Mouse (Mus musculus): ENCODE measurements around the gene Hhat. TPM values are rescaled to one million over a fixed set of nuclear protein-coding genes. Genes with fewer than 3 reads are reported as not detected.

The Hhat gene
- total RNA-seq, 2 experiments from 2014 or later = 0.81 to 1.3 TPM

DNA sequence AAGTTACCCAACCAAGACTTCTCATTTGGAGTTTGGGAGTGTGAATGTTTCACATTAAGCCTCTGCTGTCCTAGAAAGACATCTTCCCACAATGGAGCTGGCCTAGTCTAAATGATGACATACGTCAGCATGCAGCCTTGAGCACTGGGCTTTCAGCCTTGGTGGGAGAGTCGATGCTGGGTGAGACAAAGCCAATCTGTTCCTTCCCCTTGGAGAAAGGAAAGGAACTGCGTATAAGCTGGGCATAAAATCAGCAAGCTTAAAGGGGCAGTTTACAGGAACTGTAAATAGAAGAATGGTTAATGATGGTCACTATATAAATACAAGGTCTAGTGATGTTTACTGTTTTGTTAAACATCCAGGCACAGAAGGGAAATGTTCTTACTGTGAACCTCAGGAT is 286.0 kb downstream of the Hhat start:
- TF ChIP-seq CTCF (IDR thresholded peaks at IDR 0.05) = no peak
- Histone ChIP-seq H3K27ac (peak overlapping the region; percentile 63), H3K4me3 (no peak overlapping the region)
- DNase-seq (ENCODE audit: extremely low spot score in 1 of 2, low spot score in 2 of 2) = no peak
- intact Hi-C loops (cut with DNase I) = loop anchor here (5.0 kb wide), 1 partner anchor 148 kb away; no protein-coding TSS in a partner anchor

DNA sequence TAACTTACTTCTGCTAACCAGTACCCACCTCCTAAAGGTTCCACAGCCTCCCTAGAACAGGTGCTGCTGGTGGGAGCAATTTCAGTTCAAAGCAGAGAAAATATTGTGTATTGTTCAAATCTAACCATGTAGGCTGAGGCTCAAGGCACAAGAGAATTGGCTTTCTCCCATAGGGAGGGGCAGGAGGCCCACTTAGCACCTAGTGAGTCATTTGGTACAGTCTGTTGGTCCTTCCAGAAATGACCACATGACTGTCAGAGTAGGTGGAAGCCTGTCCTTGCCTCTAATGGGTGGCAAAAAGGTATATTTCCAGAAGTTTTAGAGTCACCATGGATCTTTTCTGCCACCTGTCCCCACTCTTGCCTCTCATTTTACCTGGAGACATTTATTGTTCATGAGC is 289.6 kb downstream of the Hhat start:
- no peak overlapping the region for H3K4me3 ChIP-seq
- no peak for DNase-seq (ENCODE audit: extremely low spot score in 1 of 2, low spot score in 2 of 2)
- peak overlapping the region; percentile 87 for H3K27ac ChIP-seq
- intact Hi-C loops (cut with DNase I) = loop anchor here (1.0 to 5.0 kb wide), 3 partner anchors 61 to 289 kb away; partner anchors contain the start of gene Kcnh1
- TF ChIP-seq CTCF (IDR thresholded peaks at IDR 0.05) = no peak

DNA sequence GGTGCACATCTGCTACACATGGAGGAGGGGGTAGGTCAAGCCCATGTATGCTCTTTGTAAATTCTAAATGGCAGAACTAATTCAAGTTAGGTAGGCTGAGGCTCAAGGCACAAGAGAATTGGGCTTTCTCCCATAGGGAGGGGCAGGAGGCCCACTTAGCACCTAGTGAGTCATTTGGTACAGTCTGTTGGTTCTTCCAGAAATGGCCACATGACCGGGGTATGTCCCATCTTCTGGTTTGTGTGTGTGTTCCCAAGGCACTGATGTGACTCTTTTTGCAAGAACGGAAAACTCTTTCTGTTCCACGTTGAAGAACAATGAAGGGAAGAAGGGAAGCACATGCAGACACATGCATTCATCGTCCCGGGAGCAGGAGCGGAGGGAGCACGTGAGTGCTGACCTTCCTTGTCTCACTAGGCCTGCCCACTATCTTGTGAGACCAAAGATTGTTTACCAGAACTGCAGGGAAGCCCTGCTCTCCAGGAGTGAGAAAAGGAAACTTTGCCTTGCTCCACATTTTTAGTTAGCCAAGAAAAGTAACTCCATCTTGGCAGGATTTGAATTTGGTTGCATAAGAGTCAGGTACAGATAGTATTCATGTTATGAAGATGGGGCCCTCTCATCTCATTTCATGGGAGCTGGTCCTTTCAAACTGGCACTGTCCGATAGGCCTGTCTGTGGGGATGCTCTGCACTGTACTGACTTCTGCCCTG is 290.8 kb downstream of the Hhat start:
- no peak for DNase-seq (ENCODE audit: extremely low spot score in 1 of 2, low spot score in 2 of 2)
- intact Hi-C loops (cut with DNase I) = loop anchor here (2.0 to 5.0 kb wide), 2 partner anchors 59 to 288 kb away; partner anchors contain the start of gene Kcnh1
- TF ChIP-seq CTCF (IDR thresholded peaks at IDR 0.05) = no peak
- H3K27ac ChIP-seq = peak overlapping the region; percentile 87
- H3K4me3 ChIP-seq = no peak overlapping the region

- intact Hi-C loops (cut with DNase I) = no loop called here
- no peak for DNase-seq (ENCODE audit: extremely low spot score in 1 of 2, low spot score in 2 of 2)
- no peak for TF ChIP-seq CTCF (IDR thresholded peaks at IDR 0.05)
- H3K4me3 ChIP-seq = no peak overlapping the region
- H3K27ac ChIP-seq = no peak overlapping the region; the same call in 1 of the 2 replicates
These were observed 292.8 kb downstream of the Hhat start for GRCm38 (mm10) chr1:192478176-192478575.

GRCm38 (mm10) chr1:192477556-192477955 is 293.5 kb downstream of the Hhat start:
- no peak for DNase-seq (ENCODE audit: extremely low spot score in 1 of 2, low spot score in 2 of 2)
- intact Hi-C loops (cut with DNase I) = no loop called here
- Histone ChIP-seq H3K4me3 (no peak overlapping the region), H3K27ac (peak overlapping the region; percentile 19; the same call in 1 of the 2 replicates)
- TF ChIP-seq CTCF (IDR thresholded peaks at IDR 0.05) = no peak

DNA sequence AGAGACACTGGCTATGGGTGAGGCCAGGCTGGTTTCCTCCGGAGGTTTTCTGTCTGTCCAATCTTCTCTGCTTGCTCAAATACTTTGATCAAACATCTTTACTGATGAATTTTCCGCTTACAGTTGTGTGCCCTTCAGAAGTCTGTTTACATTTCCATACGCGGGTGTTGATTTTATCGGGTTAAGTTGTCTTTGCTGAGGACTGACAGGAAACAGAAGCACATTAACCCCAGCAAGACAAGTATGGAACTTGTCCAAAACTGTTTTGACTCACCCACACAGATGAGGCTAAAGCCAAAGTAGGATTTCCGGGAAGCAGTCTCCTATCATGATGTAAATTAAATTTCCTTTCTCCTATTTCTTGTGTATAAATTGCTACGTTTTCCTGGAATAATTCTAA is 294.3 kb downstream of the Hhat start:
- Histone ChIP-seq H3K27ac (no peak overlapping the region; the same call in 1 of the 2 replicates), H3K4me3 (no peak overlapping the region)
- DNase-seq (ENCODE audit: extremely low spot score in 1 of 2, low spot score in 2 of 2) = no peak
- no peak for TF ChIP-seq CTCF (IDR thresholded peaks at IDR 0.05)
- intact Hi-C loops (cut with DNase I) = no loop called here

- H3K27ac ChIP-seq = peak overlapping the region; percentile 12; the same call in 1 of the 2 replicates
- no peak for TF ChIP-seq CTCF (IDR thresholded peaks at IDR 0.05)
- no peak for DNase-seq (ENCODE audit: extremely low spot score in 1 of 2, low spot score in 2 of 2)
- intact Hi-C loops (cut with DNase I) = no loop called here
- no peak overlapping the region for H3K4me3 ChIP-seq
These were observed 297.9 kb downstream of the Hhat start for GRCm38 (mm10) chr1:192473134-192473533.

DNA sequence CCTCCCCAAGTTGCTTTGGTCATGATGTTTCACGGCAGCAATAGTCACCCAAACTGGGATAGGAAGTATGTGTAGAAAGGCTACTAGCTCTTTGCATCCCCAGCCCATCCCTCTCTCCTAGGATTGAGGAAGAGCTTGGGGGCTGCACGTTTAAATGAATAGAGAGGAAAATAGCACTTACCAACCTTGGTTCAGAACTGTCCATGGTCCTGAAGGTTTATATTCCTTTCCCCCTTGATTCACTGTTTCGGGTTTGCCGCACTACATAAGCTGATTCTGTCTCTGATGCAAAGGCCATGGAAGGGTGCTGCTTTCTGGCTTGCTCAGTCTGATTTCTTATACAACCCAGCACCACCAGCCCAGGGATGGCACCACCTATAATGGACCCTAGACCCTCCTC is 298.7 kb downstream of the Hhat start:
- no peak for DNase-seq (ENCODE audit: extremely low spot score in 1 of 2, low spot score in 2 of 2)

GRCm38 (mm10) chr1:192463732-192464131 is 307.3 kb downstream of the Hhat start:
- H3K4me3 ChIP-seq = no peak overlapping the region
- intact Hi-C loops (cut with DNase I) = no loop called here
- peak overlapping the region; percentile 87 for H3K27ac ChIP-seq
- no peak for DNase-seq (ENCODE audit: extremely low spot score in 1 of 2, low spot score in 2 of 2)
- no peak for TF ChIP-seq CTCF (IDR thresholded peaks at IDR 0.05)

More for the DNA sequence above, 298.7 kb downstream of the Hhat start:
- no peak for TF ChIP-seq CTCF (IDR thresholded peaks at IDR 0.05)
- intact Hi-C loops (cut with DNase I) = no loop called here
- H3K27ac ChIP-seq = no peak overlapping the region
- no peak overlapping the region for H3K4me3 ChIP-seq

DNA sequence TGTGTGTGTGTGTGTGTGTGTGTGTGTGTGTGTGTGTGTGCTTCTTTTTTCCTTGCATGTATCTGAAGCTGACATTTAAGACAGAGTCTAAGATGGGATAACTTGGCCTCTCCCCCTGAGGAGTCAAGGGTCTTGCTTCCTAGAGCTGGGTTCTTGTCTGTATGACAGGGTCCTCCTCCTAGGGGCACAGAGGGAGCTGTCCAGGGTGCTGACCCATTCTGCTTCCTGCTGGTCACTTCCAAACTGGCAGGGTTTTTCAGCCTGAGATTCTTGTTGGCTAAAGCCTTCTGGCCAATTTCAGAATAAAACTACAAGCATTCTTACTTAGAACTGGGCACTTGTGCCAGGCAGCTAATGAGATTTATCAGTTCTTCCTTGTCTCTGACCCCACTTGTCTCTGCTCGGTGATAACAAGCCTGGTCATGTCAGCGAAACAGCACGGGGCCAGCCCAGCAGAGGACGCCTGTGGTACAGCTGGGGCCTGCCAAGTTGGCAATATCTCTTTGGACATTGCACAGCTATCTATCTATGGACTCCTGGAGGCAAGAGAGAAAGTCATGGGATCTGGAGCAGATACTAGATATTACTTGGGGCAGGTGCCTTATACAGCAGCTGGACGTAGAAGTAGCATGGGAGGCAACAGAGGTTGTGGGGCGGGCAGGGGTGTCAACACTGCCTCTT is 313.4 kb downstream of the Hhat start:
- Histone ChIP-seq H3K4me3 (no peak overlapping the region), H3K27ac (0 out of 2 replicates have a peak overlapping the region, but pooled peaks have one; percentile 15)
- TF ChIP-seq CTCF (IDR thresholded peaks at IDR 0.05) = no peak
- DNase-seq (ENCODE audit: extremely low spot score in 1 of 2, low spot score in 2 of 2) = no peak
- intact Hi-C loops (cut with DNase I) = no loop called here

DNA sequence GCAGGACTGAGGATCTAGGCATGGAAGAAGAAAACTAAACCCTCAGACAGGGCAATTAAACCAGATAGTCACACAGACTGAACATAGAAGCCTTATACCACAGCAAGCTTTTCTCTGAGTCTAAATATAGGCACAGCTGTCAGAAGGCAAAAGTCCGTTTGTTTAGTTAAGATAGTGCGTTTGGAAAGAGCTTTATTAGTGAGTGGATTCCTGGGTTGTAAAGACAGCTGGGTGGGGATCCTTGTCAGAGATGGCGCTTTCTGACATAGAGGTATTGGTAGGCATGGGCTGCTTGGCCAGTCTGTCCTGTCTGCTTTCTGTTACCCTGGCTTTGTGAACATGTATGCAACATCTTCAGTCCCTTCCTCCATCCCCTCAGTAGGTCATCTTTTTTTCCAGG is 314.0 kb downstream of the Hhat start:
- intact Hi-C loops (cut with DNase I) = no loop called here
- Histone ChIP-seq H3K27ac (peak overlapping the region; percentile 30; the same call in 1 of the 2 replicates), H3K4me3 (no peak overlapping the region)
- TF ChIP-seq CTCF (IDR thresholded peaks at IDR 0.05) = no peak
- no peak for DNase-seq (ENCODE audit: extremely low spot score in 1 of 2, low spot score in 2 of 2)

GRCm38 (mm10) chr1:192454981-192455380 is 316.0 kb downstream of the Hhat start:
- no peak for DNase-seq (ENCODE audit: extremely low spot score in 1 of 2, low spot score in 2 of 2)
- Histone ChIP-seq H3K27ac (no peak overlapping the region; the same call in 1 of the 2 replicates), H3K4me3 (no peak overlapping the region)
- intact Hi-C loops (cut with DNase I) = loop anchor here (5.0 kb wide), 1 partner anchor 263 kb away; the partner anchor contains the start of gene Kcnh1
- TF ChIP-seq CTCF (IDR thresholded peaks at IDR 0.05) = no peak
